ENCODE assay signal across 24 mouse cellular contexts in the genomic region with DNA sequence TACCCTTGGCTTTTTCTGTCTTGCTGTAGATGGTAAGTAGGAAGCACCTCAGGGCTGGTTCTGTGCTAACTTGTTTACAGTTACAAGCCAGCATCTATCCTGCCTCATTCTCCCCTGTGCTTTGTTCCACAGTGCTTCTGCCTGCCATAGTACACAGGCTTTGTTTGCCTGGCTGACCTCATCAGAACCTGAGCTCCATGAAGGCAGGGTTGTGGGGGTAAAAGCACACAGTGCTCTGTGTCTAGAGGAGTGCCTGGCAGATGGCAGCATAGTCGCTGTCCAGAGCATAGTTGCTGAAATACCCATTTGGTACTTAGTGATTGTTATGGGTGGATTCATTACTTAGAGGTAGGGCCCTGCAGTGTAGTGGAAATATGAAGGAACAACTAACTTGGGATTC. TPM values are rescaled to one million over a fixed set of nuclear protein-coding genes. Genes with fewer than 3 reads are reported as not detected.
A peak's percentile ranks its signal among the peaks of the same experiment; 100 is the strongest.
DNase-seq lines count a peak whose midpoint lies in the region; ATAC-seq and TF ChIP-seq lines count a peak whose summit lies in the region.
"Had no signal": no experiment of that assay in that cellular context is flagged by ENCODE, and none has a peak within 500 bp of the region (broad histone marks: within the 10 kb centered on the region; RNA-seq: fewer than 3 reads in every experiment).

No protein-coding gene starts in this region.

- no peak overlapping the region for H3K4me3 ChIP-seq in liver, embryonic 16.5 days (ENCODE audit: low read depth, low read length)
- no peak overlapping the region for H3K4me3 ChIP-seq in myocyte
- H3K4me3 ChIP-seq in hindbrain, embryonic 13.5 days: no peak overlapping the region
- H3K4me3 ChIP-seq: embryonic facial prominence, embryonic 15.5 days; gastrocnemius, adult 2 months; left cerebral cortex, adult 2 months; megakaryocyte, embryonic 14.5 days; neural tube, embryonic 12.5 days; stomach, embryonic 15.5 days had no signal

- 45% methylated on average over 1 of the region's 1 CpGs for WGBS in liver, embryonic 16.5 days (ENCODE audit: insufficient replicate concordance)
- WGBS in hindbrain, embryonic 13.5 days: 72% methylated on average over 1 of the region's 1 CpGs

- no peaks in the 10 kb centered on the region for H3K36me3 ChIP-seq in liver, embryonic 16.5 days (ENCODE audit: control insufficient read depth, insufficient read depth)
- peaks cover 7% of the 10 kb centered on the region for H3K36me3 ChIP-seq in myocyte (ENCODE audit: control insufficient read depth, insufficient read depth)
- H3K36me3 ChIP-seq in hindbrain, embryonic 13.5 days: peaks cover 7% of the 10 kb centered on the region; the same call in 1 of the 2 replicates
- H3K36me3 ChIP-seq: embryonic facial prominence, embryonic 15.5 days had no signal

- no peak overlapping the region for H3K4me2 ChIP-seq in liver, embryonic 16.5 days (ENCODE audit: low read depth, low read length)
- no peak overlapping the region for H3K4me2 ChIP-seq in myocyte (ENCODE audit: low read depth)
- no peak overlapping the region for H3K4me2 ChIP-seq in hindbrain, embryonic 13.5 days
- H3K4me2 ChIP-seq: embryonic facial prominence, embryonic 15.5 days; heart, embryonic 11.5 days; neural tube, embryonic 12.5 days; stomach, embryonic 15.5 days had no signal

- no peak overlapping the region for H3K9ac ChIP-seq in liver, embryonic 16.5 days (ENCODE audit: low read depth, low read length)
- no peak overlapping the region for H3K9ac ChIP-seq in hindbrain, embryonic 13.5 days
- H3K9ac ChIP-seq: embryonic facial prominence, embryonic 15.5 days; neural tube, embryonic 12.5 days; stomach, embryonic 15.5 days had no signal

- peaks cover 14% of the 10 kb centered on the region for H3K79me2 ChIP-seq in myocyte (ENCODE audit: control insufficient read depth, insufficient read depth)

- H3K4me1 ChIP-seq in liver, embryonic 16.5 days (ENCODE audit: control insufficient read depth, low read depth, low read length): no peaks in the 10 kb centered on the region
- no peaks in the 10 kb centered on the region for H3K4me1 ChIP-seq in hindbrain, embryonic 13.5 days (replicated peaks)
- H3K4me1 ChIP-seq: neural tube, embryonic 12.5 days; stomach, embryonic 15.5 days had no signal

- H3ac ChIP-seq in myocyte (ENCODE audit: control insufficient read depth, insufficient read length): no peak overlapping the region

- peak; percentile 7 for DNase-seq in heart, postnatal 10 days
- DNase-seq in heart, adult 9 months (ENCODE audit: low spot score in 2 of 2): no peak
- DNase-seq in liver (no peak), NIH3T3 (ENCODE audit: low read depth) (peak; percentile 41)
- DNase-seq: adrenal gland, postnatal 25 days; cerebellum, adult 8-10 months; cerebellum, postnatal 36 days; gastrocnemius, adult 2 months; kidney, adult 8-10 months; layer of hippocampus, adult 9-11 months; lung, adult 2 months; midbrain, embryonic 14.5 days; right cerebral cortex, postnatal 4 days; thymus, postnatal 36 days had no signal

- H3K9me3 ChIP-seq in liver, embryonic 16.5 days (replicated peaks; ENCODE audit: control insufficient read depth, low read length): no peaks in the 10 kb centered on the region
- H3K9me3 ChIP-seq in hindbrain, embryonic 13.5 days: no peaks in the 10 kb centered on the region
- H3K9me3 ChIP-seq: embryonic facial prominence, embryonic 15.5 days; megakaryocyte, embryonic 14.5 days; neural tube, embryonic 12.5 days; stomach, embryonic 15.5 days had no signal

- peak; percentile 47; the same call in 1 of the 2 replicates for ATAC-seq in liver, embryonic 16.5 days (ENCODE audit: low read depth)
- ATAC-seq in hindbrain, embryonic 13.5 days (ENCODE audit: low FRiP score): no peak
- ATAC-seq: forebrain, embryonic 14.5 days had no signal

- no peak overlapping the region for H3K27ac ChIP-seq in liver, embryonic 16.5 days (ENCODE audit: low read length)
- no peak overlapping the region for H3K27ac ChIP-seq in hindbrain, embryonic 13.5 days
- H3K27ac ChIP-seq: embryonic facial prominence, embryonic 15.5 days; gastrocnemius, adult 2 months; left cerebral cortex, adult 2 months; neural tube, embryonic 12.5 days; stomach, embryonic 15.5 days had no signal

- H3K27me3 ChIP-seq in liver, embryonic 16.5 days (ENCODE audit: control insufficient read depth, insufficient read depth, low read depth, low read length): no peaks in the 10 kb centered on the region
- no peaks in the 10 kb centered on the region for H3K27me3 ChIP-seq in myocyte (ENCODE audit: control insufficient read depth, insufficient read depth, insufficient read length)
- H3K27me3 ChIP-seq in hindbrain, embryonic 13.5 days: no peaks in the 10 kb centered on the region
- H3K27me3 ChIP-seq: embryonic facial prominence, embryonic 15.5 days; megakaryocyte, embryonic 14.5 days; neural tube, embryonic 12.5 days; stomach, embryonic 15.5 days had no signal

- intact Hi-C loops in heart, postnatal 10 days (cut with DNase I): no loop called here

- TF ChIP-seq POLR2A in myocyte (IDR thresholded peaks at IDR 0.05; ENCODE audit: insufficient read length, low read depth): no peak

TF ChIP-seq in myocyte, 11 proteins besides CTCF, POLR2A, EP300 and RAD21:
- TF ChIP-seq TCF3 (IDR thresholded peaks at IDR 0.05; ENCODE audit: insufficient read length, low read depth): no peak
- TF ChIP-seq REST (IDR thresholded peaks at IDR 0.05; ENCODE audit: insufficient read depth, insufficient read length): peak; percentile 45

RNA-seq across cellular contexts. Expression of gene Mapkap1, which starts 13.7 kb away (rescaled TPM):
- total RNA-seq in heart, postnatal 10 days (2021): 10 to 100 TPM; 70.8 to 76.9 TPM
- polyA plus RNA-seq in liver, embryonic 16.5 days (2015; fragmentation: Nextera tagmentation; extraction: Ambion mirVana): 23.2 and 25.9 TPM in 2 replicates
- 39.6 TPM for polyA plus RNA-seq in myocyte (2012; fragmentation: generic; extraction: Trizol)
- polyA plus RNA-seq in hindbrain, embryonic 13.5 days (2015; fragmentation: Nextera tagmentation; extraction: Ambion mirVana): 96.6 and 100 TPM in 2 replicates

RNA-seq across cellular contexts. Expression of gene Pbx3, which starts 47.3 kb away (rescaled TPM):
- total RNA-seq in heart, postnatal 10 days (2021): 10 to 100 TPM; 16.2 to 17.2 TPM
- 4.2 and 4.5 TPM in 2 replicates for polyA plus RNA-seq in liver, embryonic 16.5 days (2015; fragmentation: Nextera tagmentation; extraction: Ambion mirVana)
- polyA plus RNA-seq in myocyte (2012; fragmentation: generic; extraction: Trizol): 6.1 TPM
- polyA plus RNA-seq in hindbrain, embryonic 13.5 days (2015; fragmentation: Nextera tagmentation; extraction: Ambion mirVana): 133 TPM in 2 replicates

Comparison
In these comparisons a context has a peak if more than half of its experiments do, and no peak if none do; other contexts are left out.
1. DNase-seq: peak in heart, postnatal 10 days (2 of 2) and NIH3T3 (single experiment); none in heart, adult 9 months (0 of 2) and liver (single experiment).
2. RNA of gene Pbx3, which starts 47.3 kb away (polyA plus RNA-seq): 133 TPM in hindbrain, embryonic 13.5 days; 6.1 TPM in myocyte (single experiment) and 4.2 to 4.5 TPM in liver, embryonic 16.5 days; every median in the first group is over 10 times any median in the second.